Mouse (Mus musculus) heart, postnatal 4 days (tissue): ENCODE measurements around the gene Igfals. TPM values are rescaled to one million over a fixed set of nuclear protein-coding genes. Genes with fewer than 3 reads are reported as not detected.

ENCODE experiments used
- DNase-seq: peaks from one replicate; pipeline ENCODE4 v3.0.0; 2021
- total RNA-seq, 2 experiments: library from RNA; stranded (reverse); gene quantifications; 2 replicates each; pipeline ENCODE4 v1.2.3; 2021

The Igfals gene
- 1 to 10 TPM; 2.9 to 3.5 TPM for total RNA-seq

DNA sequence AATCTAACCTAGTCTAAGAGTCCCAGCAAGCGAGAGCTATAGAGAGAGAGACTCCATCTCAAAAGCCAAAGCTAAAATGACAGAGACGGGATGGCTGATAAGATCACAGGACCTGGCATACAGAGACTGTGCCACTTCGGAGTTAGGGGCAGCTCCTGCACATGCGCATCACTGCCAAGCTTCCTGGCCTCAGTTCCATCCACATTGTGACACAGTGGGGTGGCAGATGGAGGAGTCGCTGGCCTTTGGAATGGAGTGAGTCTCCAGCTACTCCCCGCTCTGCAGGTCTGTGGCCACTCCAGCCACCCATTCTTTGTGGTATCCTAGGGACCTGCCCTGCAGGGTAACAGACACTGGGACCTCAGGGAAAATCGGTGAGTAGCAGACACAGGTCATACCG is at the start of gene Igfals:
Gene Igfals, plus strand, starts transcription at position 222 of the 400 bp plus-strand sequence.
- DNase-seq = no peak

DNA sequence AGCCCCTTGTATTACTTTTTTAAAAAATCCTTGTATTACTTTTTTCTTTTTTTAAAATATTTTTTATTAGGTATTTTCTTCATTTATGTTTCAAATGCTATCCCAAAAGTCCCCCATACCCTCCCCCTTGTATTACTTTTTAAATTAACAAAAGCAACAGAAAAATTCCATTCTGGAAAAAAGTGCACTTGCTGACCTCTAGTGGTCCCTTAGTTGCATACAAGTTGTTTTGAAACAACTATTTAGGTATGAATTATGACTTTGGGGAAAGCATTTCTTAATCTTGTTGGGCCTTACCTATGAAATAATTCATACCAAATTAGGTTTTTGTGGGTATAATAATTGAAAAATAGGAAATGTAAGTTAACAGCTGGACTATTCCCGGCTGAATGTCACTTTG is 48.3 kb upstream of the Igfals start:
- DNase-seq = no peak

GRCm38 (mm10) chr17:24818172-24818571 is 47.6 kb upstream of the Igfals start:
- no peak for DNase-seq

DNA sequence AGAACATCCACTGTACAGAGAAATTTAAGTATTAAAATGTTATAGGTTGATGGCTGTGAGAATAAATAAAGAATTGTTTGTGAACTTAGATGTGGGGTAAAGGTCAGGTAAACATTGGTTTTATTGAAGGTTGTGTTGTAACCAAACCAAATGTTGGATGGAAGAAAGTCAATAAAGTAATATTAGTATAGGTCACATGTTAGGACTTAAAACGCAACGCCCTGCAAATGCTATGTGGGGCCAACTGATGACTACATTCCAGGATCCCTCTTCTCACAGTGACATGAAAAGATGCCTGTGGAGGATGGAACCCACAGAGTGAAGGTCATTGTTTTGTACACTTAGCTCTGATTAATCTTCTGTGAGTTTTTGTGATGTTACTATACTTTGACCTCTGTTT is 46.3 kb upstream of the Igfals start:
- no peak for DNase-seq

DNA sequence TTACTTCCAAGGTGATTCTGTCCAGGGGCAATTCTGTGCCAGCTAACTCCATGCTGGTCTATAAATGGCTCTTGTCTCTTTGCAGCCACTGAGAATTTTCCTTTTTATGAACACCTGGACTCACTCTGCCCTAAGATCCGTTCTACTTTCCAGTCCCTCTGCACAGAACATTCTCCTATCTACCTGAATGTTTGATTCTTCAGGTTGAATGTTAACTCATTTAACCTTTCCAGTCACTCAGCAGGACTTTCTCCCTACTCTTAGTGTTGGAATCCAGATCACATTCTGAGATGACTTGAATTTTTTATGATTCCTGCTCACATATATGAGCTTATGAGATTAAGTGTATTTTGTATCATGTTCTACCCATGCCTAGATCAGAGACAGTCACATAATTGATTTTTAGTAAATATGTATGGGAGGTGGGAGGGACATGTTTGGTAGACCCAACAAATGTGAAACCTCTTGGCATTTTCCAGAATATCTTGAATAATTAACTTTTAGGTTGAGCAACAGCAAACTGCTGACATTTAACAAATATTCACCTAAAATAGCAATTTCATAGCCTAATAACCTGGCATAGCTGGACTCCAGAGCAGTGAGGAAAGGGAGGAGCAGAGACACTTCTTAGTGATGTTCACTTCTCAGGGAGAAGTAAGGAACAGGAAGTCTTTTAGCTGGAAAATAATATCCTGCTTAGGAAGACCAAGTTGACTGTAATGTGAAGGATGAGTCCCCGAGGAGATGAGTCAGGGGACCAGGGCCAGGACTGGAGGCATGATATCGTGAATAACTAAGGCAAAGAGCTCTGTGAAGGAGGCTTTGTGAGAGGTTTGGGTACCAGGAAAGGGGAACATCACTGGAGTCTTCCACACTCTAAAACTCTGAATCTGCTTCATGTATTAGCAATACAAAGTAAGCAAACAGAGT is 44.2 kb upstream of the Igfals start:
- no peak for DNase-seq

GRCm38 (mm10) chr17:24839842-24840241 is 26.0 kb upstream of the Igfals start, which contains the start of gene Hagh:
Gene Hagh (plus strand): TSS chr17:24840143.
- DNase-seq = no peak

DNA sequence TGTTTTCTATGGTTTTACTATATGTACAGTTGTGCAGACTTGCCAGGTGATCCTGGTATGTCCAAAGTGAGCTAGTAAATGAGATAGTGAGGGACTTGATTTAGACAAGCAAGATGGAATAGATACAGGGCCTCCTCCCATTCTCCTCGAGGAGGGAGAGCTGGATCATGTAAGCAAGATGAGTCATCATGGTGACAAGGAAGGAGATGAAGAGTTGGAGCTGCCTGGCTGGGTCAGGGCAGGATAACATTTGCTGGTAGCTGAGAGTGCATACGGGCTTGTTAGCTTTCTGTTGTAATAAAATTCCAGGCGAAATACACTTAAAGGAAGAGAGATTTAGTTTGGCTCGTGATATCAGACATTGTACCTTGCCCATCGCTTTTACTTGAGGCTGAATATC is 25.5 kb upstream of the Igfals start:
- no peak for DNase-seq

- DNase-seq = no peak
These were observed 24.7 kb upstream of the Igfals start for GRCm38 (mm10) chr17:24841133-24841532.

- DNase-seq = no peak
These were observed 23.2 kb upstream of the Igfals start for GRCm38 (mm10) chr17:24842631-24843030.

DNA sequence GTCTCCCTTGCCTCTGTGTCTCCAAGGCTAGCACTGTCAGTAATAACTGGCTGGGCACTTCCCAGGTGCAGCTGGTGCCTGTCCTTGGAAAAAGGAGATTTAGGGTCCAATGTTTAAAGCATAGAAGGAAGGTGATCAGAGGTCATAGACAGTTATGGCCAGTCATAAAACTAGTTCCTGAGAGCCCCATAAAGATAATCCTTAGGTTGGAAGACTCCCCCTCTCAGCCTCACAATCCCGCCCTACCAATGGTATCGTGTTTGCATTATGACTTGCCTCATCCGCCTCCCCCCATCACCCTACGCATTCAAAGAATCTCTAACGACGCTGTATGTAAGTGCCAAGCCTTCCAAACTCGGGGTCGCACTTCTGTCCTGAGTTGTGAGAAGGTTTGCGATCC is 21.3 kb upstream of the Igfals start:
- DNase-seq = no peak

DNA sequence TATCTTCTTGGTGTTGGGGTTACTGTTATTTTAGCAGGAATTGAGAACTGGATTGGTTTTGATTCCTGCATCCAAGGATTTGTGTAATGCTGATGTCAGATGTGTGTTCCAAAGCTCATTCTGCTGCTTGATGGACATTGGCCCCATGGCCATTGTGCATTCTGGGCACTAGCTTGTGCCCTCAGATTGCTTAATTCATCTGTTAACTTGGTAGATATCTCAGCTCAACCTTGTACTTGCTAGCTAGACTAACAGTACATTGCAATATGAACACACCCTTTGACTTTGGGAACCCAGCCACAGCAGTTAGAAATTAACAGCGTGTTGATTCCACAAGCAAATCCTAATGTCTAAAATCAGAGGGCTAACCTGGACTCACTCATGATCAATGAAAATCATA is 18.4 kb upstream of the Igfals start:
- no peak for DNase-seq

DNA sequence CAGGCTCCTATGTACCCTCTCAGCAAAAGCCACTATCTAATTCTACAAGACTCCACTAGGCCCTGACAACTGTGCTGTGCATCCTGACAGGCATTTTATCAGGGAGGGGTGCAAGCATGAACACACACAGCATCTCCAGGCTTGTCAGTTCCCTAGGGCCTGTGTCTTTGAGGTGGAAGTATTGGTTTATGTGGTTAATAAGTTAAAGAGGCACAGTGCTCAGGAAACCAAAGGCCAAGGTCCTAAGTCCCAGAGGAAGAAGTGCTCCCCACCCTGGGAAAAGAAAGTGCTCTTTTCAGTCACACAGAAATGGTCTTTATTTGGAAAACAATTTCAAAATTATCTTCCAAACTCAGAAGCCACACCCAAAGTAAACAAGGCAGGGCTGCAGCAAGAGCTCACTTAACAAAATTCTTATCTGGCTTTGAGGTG is 17.2 kb upstream of the Igfals start:
- DNase-seq = no peak

GRCm38 (mm10) chr17:24849733-24850064 is 16.1 kb upstream of the Igfals start:
- DNase-seq = no peak

GRCm38 (mm10) chr17:24850065-24850772 is 15.6 kb upstream of the Igfals start, which contains the start of gene Fahd1:
Gene Fahd1 (minus strand): TSS chr17:24850364.
- peak; percentile 95 for DNase-seq

GRCm38 (mm10) chr17:24850773-24851127 is 15.0 kb upstream of the Igfals start:
- no peak for DNase-seq

DNA sequence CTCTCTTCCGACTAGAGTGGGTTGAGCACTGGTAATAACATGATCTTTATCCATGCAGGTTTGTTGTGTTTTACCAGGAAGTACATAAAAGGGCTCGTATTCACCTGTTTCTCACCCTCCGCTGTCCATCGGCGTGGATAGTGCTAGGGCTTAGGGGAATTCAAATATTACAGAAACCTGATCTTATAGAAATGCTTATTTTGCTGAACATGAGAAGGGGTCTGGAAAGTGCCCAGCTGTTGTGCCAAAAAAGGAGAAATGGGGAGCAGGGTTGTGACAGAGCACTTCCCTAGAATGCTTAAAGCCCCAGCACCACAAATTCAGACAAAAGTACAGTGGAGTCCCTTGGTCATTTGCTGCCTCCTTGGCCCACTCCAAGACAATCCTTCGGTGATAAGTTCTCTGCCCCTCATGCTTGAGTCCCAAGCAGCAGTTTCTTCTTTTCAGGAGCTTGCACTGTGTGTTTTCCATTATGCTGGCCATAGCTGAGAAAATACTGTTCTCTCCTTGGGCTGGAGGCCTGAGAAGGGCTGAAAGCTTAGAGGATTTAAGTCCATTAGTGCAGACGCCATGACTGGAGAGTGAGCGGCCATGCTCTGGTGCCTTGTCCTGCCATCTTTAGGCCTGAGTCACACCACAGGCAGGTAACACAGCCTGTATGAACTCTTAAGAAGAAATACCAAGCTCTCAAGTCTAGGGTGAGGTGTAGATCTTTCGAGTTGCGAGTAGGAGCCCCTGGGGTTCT is 14.2 kb upstream of the Igfals start:
- no peak for DNase-seq

DNA sequence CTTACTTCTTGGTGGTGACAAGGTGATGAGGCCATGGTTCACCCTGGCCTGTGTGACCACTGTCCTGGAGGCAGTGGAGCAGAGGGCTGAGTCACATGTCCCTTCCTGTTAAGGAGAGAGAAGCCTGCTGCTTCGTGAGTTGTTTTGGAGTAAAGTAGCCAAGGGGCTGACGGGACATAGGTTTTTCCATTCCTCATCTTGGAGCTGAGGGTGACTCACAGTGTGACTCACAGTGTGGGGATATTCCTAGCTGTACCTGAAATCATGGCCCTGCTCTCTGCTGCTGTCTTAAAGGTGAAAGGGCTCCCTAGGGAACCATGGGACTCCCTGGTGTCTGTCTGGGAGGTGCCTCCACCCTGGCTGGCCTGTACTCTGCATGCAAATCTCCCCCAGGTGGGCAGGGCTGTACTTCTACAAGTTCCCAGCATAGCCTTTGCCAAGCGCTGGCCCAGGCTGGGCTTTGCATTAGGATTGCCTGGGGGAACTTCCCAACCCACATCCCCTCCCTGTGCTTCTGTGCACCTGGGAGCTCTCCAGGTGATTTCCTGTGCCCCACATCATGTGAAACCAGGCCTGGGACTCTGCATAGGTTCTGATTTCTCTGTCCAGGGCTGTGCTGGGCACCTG is 9.8 kb upstream of the Igfals start:
- no peak for DNase-seq

DNA sequence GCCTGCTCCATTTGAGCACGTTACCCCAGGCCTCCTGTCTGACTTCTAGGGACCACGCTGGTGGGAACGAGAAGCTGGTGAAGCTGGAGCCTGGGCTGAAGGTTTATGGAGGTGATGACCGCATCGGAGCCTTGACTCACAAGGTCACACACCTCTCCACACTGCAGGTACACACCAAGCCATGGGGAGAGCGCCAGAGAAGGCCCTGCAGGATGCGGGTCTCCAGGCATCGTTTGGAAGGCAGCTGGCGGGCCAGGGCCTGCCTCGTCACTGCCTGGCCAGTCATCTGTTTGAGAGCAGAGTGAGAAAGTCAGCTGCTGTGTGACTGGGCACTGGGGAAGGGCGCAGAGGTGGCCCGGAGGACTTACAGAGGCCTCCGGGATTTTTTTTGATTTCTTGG is 9.2 kb upstream of the Igfals start:
- DNase-seq = no peak

DNA sequence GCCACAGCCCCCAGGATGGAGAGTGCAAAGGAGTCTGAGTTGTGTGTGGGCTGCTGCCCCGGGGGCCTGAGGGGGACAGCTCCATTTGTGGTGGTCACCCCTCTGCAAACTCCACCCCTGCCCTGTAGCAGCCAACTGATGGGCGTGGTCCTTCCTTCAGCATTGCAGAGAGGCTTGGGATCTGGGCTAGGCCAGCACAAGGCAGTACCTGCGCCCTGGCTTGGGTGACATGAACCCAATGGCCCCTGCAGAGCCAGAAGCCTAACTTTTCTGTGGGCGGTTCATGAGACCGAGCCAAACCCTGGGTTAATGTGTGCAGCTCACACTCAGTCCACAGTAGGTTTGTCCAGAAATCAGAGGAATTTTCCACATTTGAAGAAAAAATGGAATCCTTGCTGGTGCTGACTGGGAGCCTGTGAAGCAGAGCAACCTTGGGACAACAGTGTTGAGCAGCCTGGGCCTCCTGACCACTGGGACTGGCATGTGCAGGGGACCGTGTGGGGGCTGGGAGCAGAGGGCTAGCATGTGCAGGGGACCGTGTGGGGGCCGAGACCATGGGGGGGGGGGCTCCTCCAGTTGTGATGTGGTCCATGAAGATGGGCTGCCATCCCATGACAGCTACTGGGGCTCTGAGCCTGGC is 7.8 kb upstream of the Igfals start:
- no peak for DNase-seq

GRCm38 (mm10) chr17:24858967-24859366 is 6.8 kb upstream of the Igfals start:
- DNase-seq = peak; percentile 42

GRCm38 (mm10) chr17:24860076-24860475 is 5.7 kb upstream of the Igfals start:
- no peak for DNase-seq

- DNase-seq = no peak
These were observed 4.0 kb upstream of the Igfals start for GRCm38 (mm10) chr17:24861785-24862184.
